ENCODE assay signal across 22 mouse cellular contexts in the genomic region with DNA sequence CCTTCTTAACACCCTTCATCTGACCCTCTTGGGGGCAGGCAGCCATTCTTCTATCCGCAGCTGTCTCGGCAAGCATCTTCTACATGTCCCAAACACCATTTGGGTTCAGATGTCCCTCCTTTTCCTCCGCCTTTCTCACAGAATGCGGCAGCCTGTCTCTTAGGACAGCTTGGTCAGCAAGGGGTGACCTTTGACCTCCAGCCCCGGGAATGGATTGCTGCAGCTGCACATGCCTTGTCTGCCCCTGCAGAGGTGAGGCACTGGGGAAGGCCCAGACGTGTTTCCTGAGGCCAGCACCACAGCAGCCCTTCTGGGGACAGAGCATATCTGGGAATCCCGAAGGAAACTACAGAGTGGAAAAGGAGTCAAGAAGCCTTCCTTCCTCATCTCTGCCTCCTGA. TPM values are rescaled to one million over a fixed set of nuclear protein-coding genes. Genes with fewer than 3 reads are reported as not detected.
A peak's percentile ranks its signal among the peaks of the same experiment; 100 is the strongest.
DNase-seq lines count a peak whose midpoint lies in the region; ATAC-seq and TF ChIP-seq lines count a peak whose summit lies in the region.
"Had no signal": no experiment of that assay in that cellular context is flagged by ENCODE, and none has a peak within 500 bp of the region (broad histone marks: within the 10 kb centered on the region; RNA-seq: fewer than 3 reads in every experiment).

No protein-coding gene starts in this region.

- ATAC-seq in kidney, embryonic 15.5 days (replicated peaks; ENCODE audit: low FRiP score): no peak
- ATAC-seq in inflammation-experienced regulatory T-cells, adult 6 months: no peak
- ATAC-seq: hindbrain, embryonic 16.5 days; midbrain, embryonic 16.5 days had no signal

- H3K4me3 ChIP-seq in kidney, embryonic 15.5 days (replicated peaks): no peak overlapping the region
- H3K4me3 ChIP-seq in E14TG2a.4 (replicated peaks; ENCODE audit: low read length): 0 out of 2 replicates have a peak overlapping the region, but pooled peaks have one; percentile 11
- H3K4me3 ChIP-seq: forebrain, embryonic 12.5 days; neural tube, embryonic 15.5 days had no signal

- H3K9me3 ChIP-seq in kidney, embryonic 15.5 days (replicated peaks): no peaks in the 10 kb centered on the region
- no peaks in the 10 kb centered on the region for H3K9me3 ChIP-seq in E14TG2a.4 (ENCODE audit: low read length)
- H3K9me3 ChIP-seq: forebrain, embryonic 12.5 days; neural tube, embryonic 15.5 days had no signal

- WGBS in kidney, embryonic 15.5 days: 47% methylated on average over 7 of the region's 7 CpGs

- H3K27me3 ChIP-seq in kidney, embryonic 15.5 days: no peaks in the 10 kb centered on the region
- H3K27me3 ChIP-seq in E14TG2a.4 (ENCODE audit: insufficient read depth, low read length): no peaks in the 10 kb centered on the region
- H3K27me3 ChIP-seq: forebrain, embryonic 12.5 days; neural tube, embryonic 15.5 days had no signal

- DNase-seq in kidney, adult 18-20 months: peak; percentile 13
- DNase-seq in embryo, embryonic 10.5 days (ENCODE audit: low spot score): peak; percentile 53
- peak; percentile 14 to 53 for DNase-seq in kidney, postnatal 36 days
- DNase-seq in layer of hippocampus, postnatal 10 days (ENCODE audit: low spot score in 2 of 2): no peak
- DNase-seq: adrenal gland, adult 2 months; B cell, adult 2 months; cerebellum, adult 9-11 months; heart, postnatal 36 days; right cerebral cortex, postnatal 14 days; spleen, adult 18-20 months; thymus, postnatal 36 days had no signal

- TF ChIP-seq CTCF in E14TG2a.4 (conservative IDR thresholded peaks at IDR 0.05; ENCODE audit: low read length): no peak

- no peak overlapping the region for H3K27ac ChIP-seq in kidney, embryonic 15.5 days
- H3K27ac ChIP-seq: forebrain, embryonic 12.5 days; kidney, postnatal 0 days; neural tube, embryonic 15.5 days had no signal

- H3K4me2 ChIP-seq in kidney, embryonic 15.5 days: no peak overlapping the region
- H3K4me2 ChIP-seq: forebrain, embryonic 12.5 days; liver, embryonic 11.5 days; neural tube, embryonic 15.5 days had no signal

- no peak overlapping the region for H3K9ac ChIP-seq in kidney, embryonic 15.5 days
- H3K9ac ChIP-seq: forebrain, embryonic 12.5 days; neural tube, embryonic 15.5 days had no signal

- H3K4me1 ChIP-seq in kidney, embryonic 15.5 days: no peaks in the 10 kb centered on the region
- peaks cover 4% of the 10 kb centered on the region; the same call in 1 of the 2 replicates for H3K4me1 ChIP-seq in E14TG2a.4 (replicated peaks; ENCODE audit: low read depth, low read length)
- H3K4me1 ChIP-seq: forebrain, embryonic 12.5 days; neural tube, embryonic 15.5 days had no signal

- 0 out of 2 replicates have a peak, but pooled peaks cover 7% of the 10 kb centered on the region for H3K36me3 ChIP-seq in kidney, embryonic 15.5 days
- H3K36me3 ChIP-seq in E14TG2a.4 (ENCODE audit: insufficient read depth, low read length): no peaks in the 10 kb centered on the region

RNA-seq across cellular contexts. Expression of a gene that starts 26.8 kb away (rescaled TPM):
- 7.6 and 8.8 TPM in 2 replicates for polyA plus RNA-seq in kidney, embryonic 15.5 days (2015; fragmentation: Nextera tagmentation; extraction: Ambion mirVana)
- polyA plus RNA-seq in inflammation-experienced regulatory T-cells, adult 6 months (2017; shearing (Covaris generic)): not detected
- total RNA-seq in layer of hippocampus, postnatal 10 days (2021): 10 to 100 TPM in 1 of 2 experiments, 1 to 10 TPM in 1; 8.4 to 11.4 TPM
- total RNA-seq: granulocyte monocyte progenitor cell, adult 5-6 weeks; megakaryocyte, adult 5-6 weeks had no signal

RNA-seq across cellular contexts. Expression of a gene that starts 26.8 kb away (rescaled TPM):
- polyA plus RNA-seq in kidney, embryonic 15.5 days (2015; fragmentation: Nextera tagmentation; extraction: Ambion mirVana): 40.7 and 43.4 TPM in 2 replicates
- 10 to 100 TPM; 19.2 to 25.0 (median 22.0) TPM for polyA plus RNA-seq in inflammation-experienced regulatory T-cells, adult 6 months (2017; shearing (Covaris generic))
- total RNA-seq in layer of hippocampus, postnatal 10 days (2021): 10 to 100 TPM; 48.9 to 60.6 TPM

RNA-seq across cellular contexts. Expression of a gene that starts 33.5 kb away (rescaled TPM):
- polyA plus RNA-seq in kidney, embryonic 15.5 days (2015; fragmentation: Nextera tagmentation; extraction: Ambion mirVana): 17.4 and 19.5 TPM in 2 replicates
- polyA plus RNA-seq in inflammation-experienced regulatory T-cells, adult 6 months (2017; shearing (Covaris generic)): 10 to 100 TPM in 2 of 3 experiments, 1 to 10 TPM in 1; 8.1 to 15.9 (median 14.8) TPM
- 10 to 100 TPM; 30.7 to 31.7 TPM for total RNA-seq in layer of hippocampus, postnatal 10 days (2021)

RNA-seq across cellular contexts. Expression of a gene that starts 39.9 kb away (rescaled TPM):
- 15.7 and 17.8 TPM in 2 replicates for polyA plus RNA-seq in kidney, embryonic 15.5 days (2015; fragmentation: Nextera tagmentation; extraction: Ambion mirVana)
- polyA plus RNA-seq in inflammation-experienced regulatory T-cells, adult 6 months (2017; shearing (Covaris generic)): 10 to 100 TPM; 11.1 to 16.0 (median 15.5) TPM
- total RNA-seq in layer of hippocampus, postnatal 10 days (2021): 10 to 100 TPM; 20.6 to 21.5 TPM

RNA-seq across cellular contexts. Expression of a gene that starts 40.0 kb away (rescaled TPM):
- 7.5 and 8.4 TPM in 2 replicates for polyA plus RNA-seq in kidney, embryonic 15.5 days (2015; fragmentation: Nextera tagmentation; extraction: Ambion mirVana)
- polyA plus RNA-seq in inflammation-experienced regulatory T-cells, adult 6 months (2017; shearing (Covaris generic)): 10 to 100 TPM in 2 of 3 experiments, 1 to 10 TPM in 1; 8.3 to 20.9 (median 11.0) TPM
- total RNA-seq in layer of hippocampus, postnatal 10 days (2021): 10 to 100 TPM; 24.8 TPM

Comparison
In these comparisons a context has a peak if more than half of its experiments do, and no peak if none do; other contexts are left out.
1. DNase-seq: peak in kidney, adult 18-20 months (single experiment), embryo, embryonic 10.5 days (single experiment) and kidney, postnatal 36 days (2 of 2); none in layer of hippocampus, postnatal 10 days (0 of 2).